Mouse (Mus musculus) heart, postnatal 0 days (tissue): Measurements from ENCODE around the gene Zfp953. TPM values are rescaled to one million over a fixed set of nuclear protein-coding genes. Genes with fewer than 3 reads are reported as not detected.
A peak's percentile ranks its signal among the peaks of the same experiment; 100 is the strongest.

Experiments used
- ATAC-seq: fragments of 200-750 bp; cut with Nextera tagmentation; 2 replicates; pipeline ENCODE4 v1.8.0; 2017; ENCODE audit warnings: low read depth, moderate number of reproducible peaks, moderate library complexity; ENCODE audit not compliant: insufficient read depth
- DNase-seq: peaks from one replicate; pipeline ENCODE4 v3.0.0-alpha.2; 2016; ENCODE audit warnings: low spot score
- H3K27ac ChIP-seq: fragments of 300-500 bp; sonication (generic); 2 replicates; pipeline ENCODE4 v1.5.1; 2014; ENCODE audit warnings: low read depth, mild to moderate bottlenecking
- H3K27me3 ChIP-seq: fragments of 300-500 bp; sonication (generic); 2 replicates; pipeline ENCODE4 v1.6.1; 2014; ENCODE audit warnings: low read length, mixed read lengths; ENCODE audit not compliant: control insufficient read depth, insufficient read depth
- H3K36me3 ChIP-seq: fragments of 300-500 bp; sonication (generic); replicated peaks from 2 replicates; pipeline ENCODE4 v1.6.1; 2014; ENCODE audit warnings: low read length, mixed read lengths; ENCODE audit not compliant: control insufficient read depth, insufficient read depth
- H3K4me1 ChIP-seq: fragments of 300-500 bp; sonication (generic); 2 replicates; pipeline ENCODE4 v1.6.1; 2014; ENCODE audit warnings: antibody characterized with exemption; ENCODE audit not compliant: control insufficient read depth, insufficient read depth
- H3K4me2 ChIP-seq: fragments of 300-500 bp; sonication (generic); 2 replicates; pipeline ENCODE4 v1.6.1; 2014; ENCODE audit warnings: low read depth, mild to moderate bottlenecking, low read length, moderate library complexity
- H3K4me3 ChIP-seq: fragments of 300-500 bp; sonication (generic); 2 replicates; pipeline ENCODE4 v1.5.1; 2014; ENCODE audit warnings: low read depth, low read length
- H3K9ac ChIP-seq: fragments of 300-500 bp; sonication (generic); replicated peaks from 2 replicates; pipeline ENCODE4 v1.6.1; 2014; ENCODE audit warnings: low read depth, low read length, mixed read lengths
- H3K9me3 ChIP-seq: fragments of 300-500 bp; sonication (generic); replicated peaks from 2 replicates; pipeline ENCODE4 v1.6.1; 2016; ENCODE audit warnings: low read length; ENCODE audit not compliant: control insufficient read depth
- CTCF ChIP-seq: IDR thresholded peaks from 2 replicates; pipeline ENCODE4 v1.5.1; 2016; ENCODE audit warnings: antibody characterized with exemption, control low read depth, low read depth
- EP300 ChIP-seq: IDR thresholded peaks from 2 replicates; pipeline ENCODE4 v1.6.1; 2016; ENCODE audit warnings: antibody characterized with exemption, low read depth
- WGBS: fragments of 180-500 bp; shearing (Covaris S2); extraction: QIAGEN DNeasy Blood & Tissue Kit; methylation state at CpG from one replicate; pipeline ENCODE4 v1.1.7; 2014; 5-methylcytosine and 5-hydroxymethylcytosine counted together
- polyA plus RNA-seq: library from polyadenylated mRNA; unstranded; fragments of >200 nt; fragmentation: Nextera tagmentation; extraction: Ambion mirVana; gene quantifications from 2 replicates; pipeline ENCODE4 v1.2.1, GENCODE M21; 2015
- total RNA-seq: library from RNA; depleted of rRNA; stranded (reverse); fragments of >200 nt; gene quantifications from 2 replicates; pipeline ENCODE4 v1.2.3, GENCODE M21; 2014; ENCODE audit warnings: low replicate concordance; rRNA removed

Zfp953 gene
- total and polyA plus RNA-seq, 2 experiments from 2014 or later: 0.31 to 0.84 TPM

GRCm38 (mm10) chr13:67343422-67343821, 17.0 kb downstream of the Zfp953 start:
- Histone ChIP-seq H3K36me3 (peaks cover 26% of the 10 kb centered on the region), H3K27ac (no peak overlapping the region), H3K9ac (no peak overlapping the region), H3K27me3 (no peaks in the 10 kb centered on the region), H3K4me1 (no peaks in the 10 kb centered on the region), H3K9me3 (no peaks in the 10 kb centered on the region), H3K4me3 (no peak overlapping the region), H3K4me2 (no peak overlapping the region)
- DNase-seq (no peak), ATAC-seq (no peak)
- TF ChIP-seq EP300 (no peak), CTCF (no peak)
- WGBS: 77% methylated on average over 2 of the region's 2 CpGs

- Histone ChIP-seq H3K36me3 (no peaks in the 10 kb centered on the region), H3K9me3 (no peaks in the 10 kb centered on the region), H3K9ac (peak overlapping the region; percentile 23; the same call in 1 of the 2 replicates), H3K27ac (peak overlapping the region; percentile 58; the same call in 1 of the 2 replicates), H3K27me3 (no peaks in the 10 kb centered on the region), H3K4me2 (peak overlapping the region; percentile 63), H3K4me3 (peak overlapping the region; percentile 52), H3K4me1 (no peaks in the 10 kb centered on the region)
- no peak for TF ChIP-seq CTCF
- TF ChIP-seq EP300: no peak
- WGBS: 77% methylated on average over 1 of the region's 1 CpGs
- DNase-seq (no peak), ATAC-seq (no peak)
Measured at GRCm38 (mm10) chr13:67332877-67333276, 27.5 kb downstream of the Zfp953 start.

- H3K9ac ChIP-seq: peak within 1 kb of the TSS; percentile 23; the same call in 1 of the 2 replicates
- peak; percentile 88 for DNase-seq
- no peaks in the 10 kb centered on the region for H3K27me3 ChIP-seq
- no peaks in the 10 kb centered on the region for H3K4me1 ChIP-seq
- 9% methylated on average over 17 of the region's 17 CpGs for WGBS
- H3K4me2 ChIP-seq: peak within 1 kb of the TSS; percentile 63
- H3K36me3 ChIP-seq: no peaks in the 10 kb centered on the region
- H3K4me3 ChIP-seq: peak within 1 kb of the TSS; percentile 52
- H3K9me3 ChIP-seq: no peaks in the 10 kb centered on the region
- H3K27ac ChIP-seq: peak within 1 kb of the TSS; percentile 58
- peak; percentile 52 for TF ChIP-seq CTCF
- TF ChIP-seq EP300: no peak
- ATAC-seq: peak; percentile 90
Measured at GRCm38 (mm10) chr13:67332019-67332724, 28.2 kb downstream of the Zfp953 start, which contains the start of gene Zfp595. Zfp595 (minus strand) TSS chr13:67332570.

- Histone ChIP-seq H3K4me3 (peak overlapping the region; percentile 90), H3K36me3 (no peaks in the 10 kb centered on the region), H3K27me3 (no peaks in the 10 kb centered on the region), H3K9me3 (no peaks in the 10 kb centered on the region), H3K27ac (peak overlapping the region; percentile 77), H3K4me2 (peak overlapping the region; percentile 91), H3K9ac (peak overlapping the region; percentile 81; the same call in 1 of the 2 replicates), H3K4me1 (peaks cover 7% of the 10 kb centered on the region; the same call in 1 of the 2 replicates)
- DNase-seq (peak; percentile 6), ATAC-seq (no peak)
- WGBS: 20% methylated on average over 5 of the region's 5 CpGs
- no peak for TF ChIP-seq EP300
- TF ChIP-seq CTCF: no peak
Measured at GRCm38 (mm10) chr13:67306718-67307117, 53.7 kb downstream of the Zfp953 start.

- Histone ChIP-seq H3K4me3 (peak within 1 kb of the TSS; percentile 90), H3K4me1 (peaks cover 7% of the 10 kb centered on the region; the same call in 1 of the 2 replicates), H3K27ac (peak within 1 kb of the TSS; percentile 77), H3K4me2 (peak within 1 kb of the TSS; percentile 91), H3K27me3 (no peaks in the 10 kb centered on the region), H3K9me3 (no peaks in the 10 kb centered on the region), H3K9ac (peak within 1 kb of the TSS; percentile 81), H3K36me3 (no peaks in the 10 kb centered on the region)
- peak; percentile 91 for DNase-seq
- ATAC-seq: peak; percentile 98
- WGBS: 7% methylated on average over 16 of the region's 16 CpGs
- no peak for TF ChIP-seq EP300
- no peak for TF ChIP-seq CTCF
Measured at GRCm38 (mm10) chr13:67305822-67306672, 54.4 kb downstream of the Zfp953 start, which contains the start of gene Zfp457. Zfp457 (minus strand) TSS chr13:67306485.

Other genes starting within 250 kb of the Zfp953 start
- 0.15 TPM in 1 of 2 replicates, not detected in the other for gene Rslcan18, start 244.3 kb downstream of the Zfp953 start, total RNA-seq
- 0.16 and 0.22 TPM in 2 replicates for gene Rslcan18, start 244.3 kb downstream of the Zfp953 start, polyA plus RNA-seq
- gene Zfp759, start 238.9 kb downstream of the Zfp953 start, total RNA-seq: 0.08 and 0.11 TPM in 2 replicates
- gene Zfp759, start 238.9 kb downstream of the Zfp953 start, polyA plus RNA-seq: 1.2 TPM in 2 replicates
- gene Rsl1, start 187.4 kb downstream of the Zfp953 start, total RNA-seq: 0.73 and 1.4 TPM in 2 replicates
- gene Rsl1, start 187.4 kb downstream of the Zfp953 start, polyA plus RNA-seq: 3.2 and 3.5 TPM in 2 replicates
- 0.27 and 0.66 TPM in 2 replicates for gene Zfp455, start 166.1 kb downstream of the Zfp953 start, total RNA-seq
- 0.48 and 0.59 TPM in 2 replicates for gene Zfp455, start 166.1 kb downstream of the Zfp953 start, polyA plus RNA-seq
- 0.54 and 1.3 TPM in 2 replicates for gene Zfp458, start 82.1 kb downstream of the Zfp953 start, total RNA-seq
- 0.48 and 0.82 TPM in 2 replicates for gene Zfp458, start 82.1 kb downstream of the Zfp953 start, polyA plus RNA-seq
- not detected in 2 replicates for gene Zfp457, start 54.1 kb downstream of the Zfp953 start, total RNA-seq
- gene Zfp457, start 54.1 kb downstream of the Zfp953 start, polyA plus RNA-seq: 0.86 and 1.3 TPM in 2 replicates
- gene Zfp595, start 28.0 kb downstream of the Zfp953 start, total RNA-seq: 0.54 and 2.7 TPM in 2 replicates
- 0.61 and 0.91 TPM in 2 replicates for gene Zfp595, start 28.0 kb downstream of the Zfp953 start, polyA plus RNA-seq
- gene Gm28044, start 69 bp downstream of the Zfp953 start, total RNA-seq: not detected in 2 replicates
- gene Gm28044, start 69 bp downstream of the Zfp953 start, polyA plus RNA-seq: 0.30 TPM in 1 of 2 replicates, not detected in the other
- 0.39 TPM in 1 of 2 replicates, not detected in the other for gene Gm28041, start 15.1 kb upstream of the Zfp953 start, total RNA-seq
- 0.44 and 0.57 TPM in 2 replicates for gene Gm28041, start 15.1 kb upstream of the Zfp953 start, polyA plus RNA-seq
- 0.70 and 7.8 TPM in 2 replicates for gene Zfp456, start 15.2 kb upstream of the Zfp953 start, total RNA-seq
- gene Zfp456, start 15.2 kb upstream of the Zfp953 start, polyA plus RNA-seq: 0.53 and 0.58 TPM in 2 replicates
- gene Zfp429, start 39.2 kb upstream of the Zfp953 start, total RNA-seq: 0.66 and 14.2 TPM in 2 replicates
- 3.0 and 3.4 TPM in 2 replicates for gene Zfp429, start 39.2 kb upstream of the Zfp953 start, polyA plus RNA-seq
- not detected in 2 replicates for gene Zfp459, start 60.8 kb upstream of the Zfp953 start, total RNA-seq
- gene Zfp459, start 60.8 kb upstream of the Zfp953 start, polyA plus RNA-seq: 0.10 and 0.18 TPM in 2 replicates
- 0.70 and 6.4 TPM in 2 replicates for gene Zfp874a, start 91.0 kb upstream of the Zfp953 start, total RNA-seq
- gene Zfp874a, start 91.0 kb upstream of the Zfp953 start, polyA plus RNA-seq: 3.6 and 4.2 TPM in 2 replicates
- gene Zfp874b, start 123.7 kb upstream of the Zfp953 start, total RNA-seq: 7.4 and 21.7 TPM in 2 replicates
- gene Zfp874b, start 123.7 kb upstream of the Zfp953 start, polyA plus RNA-seq: 1.5 and 4.3 TPM in 2 replicates
- gene Zfp58, start 139.9 kb upstream of the Zfp953 start, total RNA-seq: 0.11 and 1.7 TPM in 2 replicates
- 4.1 and 4.6 TPM in 2 replicates for gene Zfp58, start 139.9 kb upstream of the Zfp953 start, polyA plus RNA-seq
- gene Gm26965, start 165.5 kb upstream of the Zfp953 start, total RNA-seq: not detected in 2 replicates
- 0.11 TPM in 1 of 2 replicates, not detected in the other for gene Gm26965, start 165.5 kb upstream of the Zfp953 start, polyA plus RNA-seq
- gene Zfp87, start 165.6 kb upstream of the Zfp953 start, total RNA-seq: 7.9 and 10.7 TPM in 2 replicates
- gene Zfp87, start 165.6 kb upstream of the Zfp953 start, polyA plus RNA-seq: 25.2 and 28.2 TPM in 2 replicates
- gene Zfp748, start 193.2 kb upstream of the Zfp953 start, total RNA-seq: 5.7 and 30.1 TPM in 2 replicates
- gene Zfp748, start 193.2 kb upstream of the Zfp953 start, polyA plus RNA-seq: 3.1 and 3.4 TPM in 2 replicates
- gene Zfp729b, start 249.1 kb upstream of the Zfp953 start, total RNA-seq: 3.3 and 6.8 TPM in 2 replicates
- 1.7 and 1.9 TPM in 2 replicates for gene Zfp729b, start 249.1 kb upstream of the Zfp953 start, polyA plus RNA-seq